Mouse (Mus musculus) cerebellum, adult 2 months (tissue): ENCODE data around the gene Nop2. TPM values are rescaled to one million over a fixed set of nuclear protein-coding genes. Genes with fewer than 3 reads are reported as not detected.
A peak's percentile ranks its signal among the peaks of the same experiment; 100 is the strongest.

Experiments
- DNase-seq, 2 experiments: peaks; one replicate each; pipeline ENCODE4 v3.0.0; 2021
- H3K27ac ChIP-seq: fragments of 200-500 bp; 2 replicates; pipeline ENCODE4 v1.5.1; 2012; ENCODE audit warnings: low read length, control low read depth, inconsistent platforms; ENCODE audit not compliant: insufficient read depth
- H3K27me3 ChIP-seq: fragments of 200-500 bp; 2 replicates; pipeline ENCODE4 v1.6.1; 2012; ENCODE audit warnings: inconsistent platforms, mild to moderate bottlenecking, low read length, moderate library complexity; ENCODE audit not compliant: control insufficient read depth, insufficient read depth
- H3K4me1 ChIP-seq: fragments of 200-500 bp; 2 replicates; pipeline ENCODE4 v1.6.1; 2011; ENCODE audit warnings: low read length; ENCODE audit not compliant: control insufficient read depth, insufficient read depth
- H3K4me3 ChIP-seq: fragments of 200-500 bp; replicated peaks from 2 replicates; pipeline ENCODE3; 2011; ENCODE audit warnings: mild to moderate bottlenecking, low read depth, low read length, control low read depth; ENCODE audit not compliant: insufficient read depth
- CTCF ChIP-seq: fragments of 200-500 bp; IDR thresholded peaks from 2 replicates; pipeline ENCODE4 v1.5.1; 2011; ENCODE audit warnings: low read depth, mild to moderate bottlenecking, control low read depth, low read length, moderate library complexity, borderline replicate concordance; ENCODE audit not compliant: insufficient read depth
- POLR2A ChIP-seq: fragments of 200-500 bp; IDR thresholded peaks from 2 replicates; pipeline ENCODE4 v1.6.1; 2011; ENCODE audit warnings: low read length, control low read depth, borderline replicate concordance; ENCODE audit not compliant: insufficient read depth
- WGBS: fragments of 180-500 bp; shearing (Covaris S2); methylation state at CpG from one replicate; pipeline ENCODE4 v1.1.7; 2018; 5-methylcytosine and 5-hydroxymethylcytosine counted together
- polyA plus RNA-seq: library from polyadenylated mRNA; depleted of rRNA; stranded (reverse); fragments of >200 nt; gene quantifications from 2 replicates; pipeline ENCODE4 v1.2.3, GENCODE M21; 2012; rRNA removed

The Nop2 gene
- polyA plus RNA-seq, result 24.5 and 24.9 TPM in 2 replicates

DNA sequence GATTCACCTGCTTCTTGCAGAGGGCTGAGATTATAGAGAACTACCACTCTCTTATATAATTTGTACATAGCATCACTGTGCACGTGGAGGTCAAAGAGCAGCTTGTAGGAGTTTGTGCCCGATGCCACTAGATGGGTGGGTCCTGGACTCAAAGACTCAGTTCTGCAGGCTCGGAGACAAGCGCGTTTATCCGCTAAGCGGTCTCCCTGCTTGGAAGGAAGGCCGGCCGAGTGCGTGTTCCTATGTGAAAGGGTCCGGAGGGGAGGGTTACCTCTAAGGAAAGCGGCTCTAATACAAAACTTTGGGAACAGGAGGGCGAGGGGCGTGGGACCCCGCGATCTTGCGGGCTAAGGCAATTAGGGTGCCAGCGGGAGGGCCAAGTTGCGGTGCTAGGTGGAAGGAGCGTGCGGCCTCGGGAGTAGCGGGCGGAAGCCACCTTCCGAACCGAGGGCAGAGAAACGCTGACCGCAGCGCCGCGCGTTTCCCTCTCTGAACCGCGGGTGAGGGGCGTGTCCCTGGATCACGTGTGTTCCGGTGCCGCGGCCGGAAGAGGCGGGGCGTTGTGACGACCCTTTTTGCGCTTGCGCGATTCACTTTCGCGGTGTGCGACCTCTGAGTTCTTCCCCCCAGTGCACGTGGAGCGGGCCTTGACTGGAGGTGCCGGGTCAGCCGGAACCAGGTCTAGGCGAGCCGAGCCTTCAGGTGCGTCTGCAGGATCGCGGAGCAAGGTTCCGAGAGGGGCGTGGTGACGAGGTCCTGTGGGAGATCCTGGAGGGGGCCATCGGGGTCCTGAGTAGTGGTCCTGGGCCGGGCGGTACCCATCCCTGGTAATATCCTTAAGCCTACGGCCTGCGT is at the start of gene Nop2:
Gene Nop2 (plus strand): TSS at position 608 of the 855 bp plus-strand sequence.
- peak; percentile 96 for TF ChIP-seq POLR2A
- TF ChIP-seq CTCF, result no peak
- DNase-seq, result peak; percentile 84
- WGBS, result under 1% methylated on average over 66 of the region's 66 CpGs
- Histone ChIP-seq H3K27ac (peak within 1 kb of the TSS; percentile 56; the same call in 1 of the 2 replicates), H3K4me3 (peak within 1 kb of the TSS; percentile 89), H3K27me3 (no peaks in the 10 kb centered on the region), H3K4me1 (peaks cover 4% of the 10 kb centered on the region; the same call in 1 of the 2 replicates)

DNA sequence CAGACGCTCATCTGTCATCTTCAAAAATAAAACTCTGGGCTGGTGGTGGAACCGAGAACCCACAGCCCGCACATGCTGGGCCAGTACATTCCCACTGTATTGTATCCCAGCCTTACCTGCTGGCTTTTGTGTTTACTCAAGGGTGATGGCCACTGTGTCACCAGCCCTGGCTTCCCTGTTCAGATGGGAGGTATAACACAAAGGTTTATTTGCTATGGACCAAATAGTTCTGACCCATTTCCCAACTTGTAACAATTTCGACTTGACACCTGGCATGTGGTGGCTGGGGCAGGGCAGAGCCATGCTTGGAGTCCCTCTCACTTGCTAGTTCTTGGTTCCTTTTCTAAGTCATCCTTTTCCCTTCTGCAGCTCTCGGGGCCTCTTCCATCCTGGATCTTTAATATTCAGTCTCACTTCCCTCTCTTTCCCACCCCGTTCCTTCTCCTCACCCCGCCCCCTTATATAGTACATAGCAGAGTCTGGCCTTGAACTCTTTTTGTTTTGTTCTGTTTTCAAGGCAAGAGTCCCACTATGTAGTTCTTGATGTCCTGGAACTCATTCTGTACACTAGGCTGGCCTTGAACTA is 48.8 kb upstream of the Nop2 start:
- Histone ChIP-seq H3K4me3 (no peak overlapping the region), H3K4me1 (peaks cover 6% of the 10 kb centered on the region; the same call in 1 of the 2 replicates), H3K27me3 (no peaks in the 10 kb centered on the region), H3K27ac (no peak overlapping the region)
- no peak for TF ChIP-seq CTCF
- TF ChIP-seq POLR2A, result no peak
- no peak for DNase-seq
- WGBS, result 90% methylated on average over 7 of the region's 7 CpGs

DNA sequence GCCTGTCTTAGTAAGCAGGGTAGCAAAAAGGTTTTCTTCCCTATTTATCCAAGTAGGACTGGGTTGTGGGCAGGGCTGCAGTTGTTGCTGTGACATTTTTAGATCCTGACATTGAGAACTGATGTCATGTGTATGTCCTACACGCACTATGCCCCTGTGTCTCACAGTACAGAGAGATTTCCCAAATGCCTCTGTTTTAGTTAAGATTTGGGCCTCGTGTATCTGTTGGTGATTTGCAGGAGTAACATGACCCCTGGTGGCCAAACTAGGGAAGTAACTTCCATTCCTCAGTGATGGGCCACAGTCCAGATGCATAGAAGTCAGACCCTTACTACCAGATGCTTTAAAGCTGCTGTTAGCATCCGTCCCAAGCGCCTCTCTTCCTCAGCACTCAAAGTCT is 47.3 kb upstream of the Nop2 start:
- H3K27me3 ChIP-seq, result no peaks in the 10 kb centered on the region
- no peak overlapping the region for H3K4me3 ChIP-seq
- H3K4me1 ChIP-seq, result peaks cover 13% of the 10 kb centered on the region
- 4% methylated on average over 4 of the region's 4 CpGs for WGBS
- H3K27ac ChIP-seq, result no peak overlapping the region
- peak; percentile 70 for DNase-seq
- no peak for TF ChIP-seq POLR2A
- peak; percentile 83 for TF ChIP-seq CTCF

DNA sequence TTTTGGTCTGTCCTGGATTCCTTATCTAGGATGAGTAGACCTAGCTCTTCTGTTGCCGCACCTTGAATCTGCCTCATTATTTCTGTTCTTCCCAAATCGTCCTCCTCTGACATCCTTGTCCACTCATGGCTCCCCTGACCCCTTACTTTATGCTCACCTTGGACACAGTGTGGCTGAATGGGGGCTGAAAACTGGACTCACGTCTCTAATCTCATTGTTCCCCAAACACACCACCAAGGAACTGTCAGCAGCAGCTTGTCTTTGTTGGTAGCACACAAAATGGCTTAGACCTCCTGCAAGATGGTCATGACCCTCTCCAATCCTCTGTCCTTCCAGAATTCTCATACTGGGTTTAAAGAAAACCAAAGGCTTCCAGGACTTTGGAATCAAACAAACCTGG is 43.8 kb upstream of the Nop2 start:
- peaks cover 13% of the 10 kb centered on the region for H3K4me1 ChIP-seq
- H3K27me3 ChIP-seq, result no peaks in the 10 kb centered on the region
- H3K27ac ChIP-seq, result no peak overlapping the region
- WGBS, result 76% methylated on average over 3 of the region's 3 CpGs
- DNase-seq, result no peak
- no peak overlapping the region for H3K4me3 ChIP-seq
- TF ChIP-seq CTCF, result no peak
- no peak for TF ChIP-seq POLR2A

DNA sequence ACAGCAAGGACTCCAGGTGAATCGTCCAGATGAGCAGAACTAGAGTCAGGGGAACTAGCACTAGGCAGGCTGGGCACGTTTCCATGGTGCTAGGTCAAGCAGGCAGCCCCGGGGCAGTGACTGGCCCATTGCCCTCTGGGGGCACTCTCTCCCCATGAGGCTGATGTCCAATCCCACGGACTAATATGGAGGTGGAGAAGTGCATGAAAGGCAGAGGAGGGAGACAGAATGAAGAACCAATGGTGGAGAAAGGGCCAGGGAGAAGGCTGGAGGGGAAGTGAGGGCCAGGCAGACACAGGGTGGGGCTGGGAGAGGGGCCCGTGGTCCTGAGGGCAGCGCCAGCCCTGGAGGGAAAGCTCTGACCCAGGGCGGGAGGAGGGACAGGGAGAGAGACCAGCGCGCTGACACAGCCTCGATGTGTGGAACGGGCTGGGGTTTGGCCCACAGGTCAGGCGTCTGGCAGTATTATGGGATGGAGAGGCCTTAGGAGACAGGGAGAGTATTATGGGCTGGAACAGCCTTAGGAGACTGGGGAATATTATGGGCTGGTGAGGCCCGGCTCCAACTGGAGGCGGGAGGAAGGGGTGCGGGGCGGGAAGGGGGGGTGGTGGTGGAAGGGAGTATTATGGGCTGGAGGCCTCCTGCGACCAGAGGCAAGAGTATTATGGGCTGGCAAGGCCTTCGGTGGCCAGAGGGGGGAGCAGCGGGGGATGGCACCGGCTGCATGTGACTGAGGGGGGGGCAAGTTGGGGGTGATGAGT is 43.0 kb upstream of the Nop2 start:
- TF ChIP-seq POLR2A (peak; percentile 55; the same call in 1 of the 2 replicates), CTCF (no peak)
- Histone ChIP-seq H3K4me1 (peaks cover 13% of the 10 kb centered on the region), H3K27ac (peak overlapping the region; percentile 83), H3K27me3 (no peaks in the 10 kb centered on the region), H3K4me3 (no peak overlapping the region)
- peak; percentile 78 to 83 for DNase-seq
- 3% methylated on average over 20 of the region's 20 CpGs for WGBS

DNA sequence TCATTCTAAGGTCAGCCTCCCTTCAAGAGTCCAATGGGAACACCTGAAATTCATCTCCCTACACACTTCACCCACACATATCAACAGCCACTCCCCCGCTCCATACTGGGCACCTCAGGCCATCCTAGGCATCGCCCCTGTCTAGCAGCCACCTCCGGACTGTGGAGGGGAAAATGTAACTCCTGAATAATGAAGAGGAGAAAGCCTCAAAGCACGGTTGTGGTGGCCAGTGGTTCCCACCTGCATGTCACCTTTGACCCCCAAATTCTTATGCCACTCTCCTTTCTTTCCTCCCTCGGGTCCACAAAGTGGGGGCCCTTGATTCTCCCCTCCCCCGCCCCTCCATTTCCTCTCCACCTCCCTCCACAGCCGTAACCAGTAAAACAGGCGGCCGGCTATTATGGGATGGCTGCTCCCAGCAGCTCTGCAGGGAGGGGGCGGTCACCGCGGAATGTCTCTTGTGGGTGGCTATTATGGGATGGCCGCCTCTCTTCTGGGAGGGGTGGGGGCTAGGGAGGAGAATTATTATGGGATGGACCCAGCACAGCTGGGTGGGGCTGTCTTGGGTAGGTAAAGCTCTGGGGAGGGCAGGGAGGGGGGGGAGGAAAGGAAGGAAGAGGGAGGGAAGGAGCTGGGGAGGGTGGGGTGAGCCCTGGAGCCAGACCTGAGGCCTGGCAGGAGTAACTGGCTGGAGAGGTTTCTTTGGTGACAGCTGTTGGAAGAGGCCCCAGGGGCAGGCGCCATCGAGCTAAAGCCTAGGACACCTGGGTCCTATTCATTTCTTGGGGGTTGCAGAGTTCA is 42.0 kb upstream of the Nop2 start:
- Histone ChIP-seq H3K27me3 (no peaks in the 10 kb centered on the region), H3K4me1 (peaks cover 13% of the 10 kb centered on the region), H3K4me3 (peak overlapping the region; percentile 55), H3K27ac (peak overlapping the region; percentile 98)
- TF ChIP-seq POLR2A (0 out of 2 replicates have a peak, but pooled peaks have one; percentile 15), CTCF (no peak)
- WGBS, result 1% methylated on average over 15 of the region's 15 CpGs
- peak; percentile 73 to 82 for DNase-seq

DNA sequence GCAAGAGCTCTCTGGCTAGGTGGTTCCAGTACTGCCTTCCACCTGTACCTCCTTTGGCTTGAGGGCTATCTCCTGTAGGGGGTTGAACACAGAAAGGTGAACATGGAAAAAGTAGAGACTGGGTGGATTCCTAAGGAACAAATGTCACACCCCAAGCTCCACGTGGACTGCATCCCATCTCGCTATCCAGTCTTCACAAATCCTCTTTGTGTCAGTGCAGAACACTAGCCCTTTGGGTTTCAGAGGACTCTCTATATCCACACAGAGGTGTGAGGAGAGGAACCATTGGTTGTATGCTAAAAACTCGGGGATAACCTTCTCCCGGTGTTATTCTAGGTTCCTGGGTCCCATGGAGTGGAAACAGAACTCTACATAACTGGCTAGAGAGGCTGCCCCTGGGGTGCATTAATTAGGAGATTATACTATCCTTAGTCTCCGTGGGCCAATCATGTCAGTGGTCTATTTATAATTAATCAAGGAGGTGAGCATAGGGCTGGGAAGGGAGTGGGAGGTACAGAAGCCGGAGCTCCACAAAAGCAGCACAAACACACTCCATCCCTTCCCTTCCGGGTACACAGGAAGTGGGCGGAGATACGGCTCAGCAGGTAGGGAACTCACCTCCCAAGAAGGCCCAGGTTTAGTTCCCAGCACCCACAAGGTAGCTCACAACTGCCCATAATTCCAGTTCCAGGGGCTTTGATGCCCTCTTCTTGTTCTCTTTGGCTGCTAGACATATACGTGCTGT is 41.2 kb upstream of the Nop2 start:
- Histone ChIP-seq H3K27ac (peak overlapping the region; percentile 80), H3K4me1 (peaks cover 13% of the 10 kb centered on the region), H3K27me3 (no peaks in the 10 kb centered on the region), H3K4me3 (no peak overlapping the region)
- DNase-seq, result no peak
- 54% methylated on average over 10 of the region's 10 CpGs for WGBS
- TF ChIP-seq POLR2A (no peak), CTCF (no peak)
